Mouse (Mus musculus) liver, adult 2 months (tissue): Measurements from ENCODE around the gene Galnt10.

Source experiments
- CTCF ChIP-seq: fragments of 200-500 bp; IDR thresholded peaks from 2 replicates; pipeline ENCODE4 v1.5.1; 2011; ENCODE audit warnings: low read depth, low read length, control low read depth
- POLR2A ChIP-seq: fragments of 200-500 bp; IDR thresholded peaks from 2 replicates; pipeline ENCODE4 v1.6.1; 2011; ENCODE audit warnings: low read length, control low read depth; ENCODE audit not compliant: insufficient read depth; ENCODE audit errors: extremely low read depth

DNA sequence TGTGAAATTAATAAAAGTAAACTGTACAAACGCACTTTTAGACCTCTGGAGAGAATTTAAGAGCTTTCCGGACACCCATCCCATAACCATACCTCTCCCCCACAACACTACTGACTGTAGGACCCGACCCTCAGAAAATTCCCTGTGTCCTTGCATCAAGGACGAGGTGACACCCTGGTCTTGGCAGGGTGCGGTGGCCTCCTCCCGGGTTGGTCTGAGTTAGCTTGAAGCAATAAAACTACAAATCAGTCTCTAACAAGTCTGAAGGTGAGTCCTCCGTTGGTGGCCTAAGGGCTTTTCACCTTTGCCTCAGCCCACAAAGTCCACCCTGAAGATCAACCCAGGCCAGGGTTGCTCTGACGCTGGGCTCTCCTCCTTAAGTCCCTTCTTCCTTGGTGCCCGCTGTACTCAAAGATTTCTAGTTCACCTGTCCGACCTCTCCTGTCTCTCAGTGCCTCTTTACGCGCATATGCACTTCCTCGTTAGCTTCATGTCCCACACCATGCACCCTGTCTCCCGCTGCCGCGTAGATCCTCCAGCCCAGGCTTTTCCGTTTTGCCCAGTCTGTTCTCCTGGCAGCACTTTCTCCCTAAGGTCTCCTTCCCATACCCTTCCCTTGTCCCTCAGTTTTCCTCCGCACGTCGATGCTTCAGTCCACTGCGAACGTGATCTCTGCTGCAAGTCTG is 155.2 kb downstream of the Galnt10 start:
- no peak for TF ChIP-seq POLR2A
- TF ChIP-seq CTCF: no peak
